Comparison of ENCODE assay signal across 12 mouse cellular contexts in genomic region chr5:111674976-111675672, GRCm38 (mm10). TPM values are rescaled to one million over a fixed set of nuclear protein-coding genes. Genes with fewer than 3 reads are reported as not detected.
DNase-seq lines count a peak whose midpoint lies in the region; ATAC-seq and TF ChIP-seq lines count a peak whose summit lies in the region.
"Had no signal": no experiment of that assay in that cellular context is flagged by ENCODE, and none has a peak within 500 bp of the region (broad histone marks: within the 10 kb centered on the region; RNA-seq: fewer than 3 reads in every experiment).

No protein-coding gene starts in this region.

- peaks cover 7% of the 10 kb centered on the region for H3K27me3 ChIP-seq in heart, embryonic 11.5 days (ENCODE audit: control insufficient read depth, insufficient read depth, low read length)
- no peaks in the 10 kb centered on the region for H3K27me3 ChIP-seq in Patski
- H3K27me3 ChIP-seq in forebrain, postnatal 0 days (ENCODE audit: insufficient read depth, low read length): no peaks in the 10 kb centered on the region
- H3K27me3 ChIP-seq in midbrain, embryonic 15.5 days (replicated peaks): no peaks in the 10 kb centered on the region

- in situ Hi-C loops in Patski (cut with MboI; ENCODE audit: low pct_unique_long_range_greater_than_20kb): loop anchor here (25.0 kb wide), 1 partner anchor 487 kb away; no protein-coding TSS in a partner anchor

- no peak overlapping the region for H3K9ac ChIP-seq in heart, embryonic 11.5 days (ENCODE audit: low read depth, low read length)
- H3K9ac ChIP-seq in forebrain, postnatal 0 days: no peak overlapping the region
- no peak overlapping the region for H3K9ac ChIP-seq in midbrain, embryonic 15.5 days

- H3K36me3 ChIP-seq in heart, embryonic 11.5 days (ENCODE audit: control insufficient read depth, insufficient read depth, low read length): no peaks in the 10 kb centered on the region
- H3K36me3 ChIP-seq in forebrain, postnatal 0 days (ENCODE audit: insufficient read depth): no peaks in the 10 kb centered on the region
- H3K36me3 ChIP-seq in midbrain, embryonic 15.5 days (replicated peaks): no peaks in the 10 kb centered on the region

- 0 out of 2 replicates have a peak, but pooled peaks have one; percentile 13 for ATAC-seq in heart, embryonic 11.5 days (replicated peaks; ENCODE audit: insufficient number of reproducible peaks, low FRiP score, low TSS enrichment)
- ATAC-seq in Patski: peak; percentile 33
- no peak for ATAC-seq in forebrain, postnatal 0 days
- no peak for ATAC-seq in midbrain, embryonic 15.5 days (replicated peaks)
- ATAC-seq: activated CD4-positive, CD25-positive, alpha-beta regulatory T cell, adult 4 months had no signal

- no peak overlapping the region for H3K4me2 ChIP-seq in heart, embryonic 11.5 days
- no peak overlapping the region for H3K4me2 ChIP-seq in forebrain, postnatal 0 days (ENCODE audit: low read depth)
- H3K4me2 ChIP-seq in midbrain, embryonic 15.5 days: no peak overlapping the region

- 47% methylated on average over 6 of the region's 6 CpGs for WGBS in heart, embryonic 11.5 days (ENCODE audit: insufficient replicate concordance)
- 62% methylated on average over 6 of the region's 6 CpGs for WGBS in forebrain, postnatal 0 days
- 53% methylated on average over 6 of the region's 6 CpGs for WGBS in midbrain, embryonic 15.5 days

- H3K4me3 ChIP-seq in heart, embryonic 11.5 days (ENCODE audit: low read depth, low read length): no peak overlapping the region
- H3K4me3 ChIP-seq in forebrain, postnatal 0 days (ENCODE audit: low read depth, low read length): no peak overlapping the region
- H3K4me3 ChIP-seq in midbrain, embryonic 15.5 days: no peak overlapping the region

- no peak for DNase-seq in heart, postnatal 4 days
- DNase-seq in Patski (ENCODE audit: low read depth, low spot score): no peak
- no peak for DNase-seq in forebrain, postnatal 0 days
- no peak for DNase-seq in adipocyte (ENCODE audit: low spot score)
- no peak for DNase-seq in frontal cortex, postnatal 14 days (ENCODE audit: low spot score in 2 of 2)
- DNase-seq in spleen, postnatal 4 days (ENCODE audit: low spot score in 2 of 2): no peak

- peak overlapping the region; percentile 66; the same call in 1 of the 2 replicates for H3K27ac ChIP-seq in heart, embryonic 11.5 days (ENCODE audit: low read depth, low read length)
- H3K27ac ChIP-seq in forebrain, postnatal 0 days (ENCODE audit: low read depth, low read length): peak overlapping the region; percentile 62; the same call in 1 of the 2 replicates
- peak overlapping the region; percentile 52 for H3K27ac ChIP-seq in midbrain, embryonic 15.5 days

- TF ChIP-seq CTCF in Patski (IDR thresholded peaks at IDR 0.05): no peak
- TF ChIP-seq CTCF in forebrain, postnatal 0 days (IDR thresholded peaks at IDR 0.05; ENCODE audit: low read depth): no peak

- CTCF ChIA-PET in Patski (lab: Charles Lee): no interaction called here

- POLR2A ChIA-PET in Patski (lab: Charles Lee): no interaction called here

- peaks cover 10% of the 10 kb centered on the region for H3K4me1 ChIP-seq in heart, embryonic 11.5 days (ENCODE audit: control insufficient read depth, insufficient read depth, low read length)
- H3K4me1 ChIP-seq in forebrain, postnatal 0 days (ENCODE audit: insufficient read depth): peaks cover 29% of the 10 kb centered on the region
- H3K4me1 ChIP-seq in midbrain, embryonic 15.5 days: peaks cover 42% of the 10 kb centered on the region

- H3K9me3 ChIP-seq in heart, embryonic 11.5 days (replicated peaks; ENCODE audit: control insufficient read depth, low read length): no peaks in the 10 kb centered on the region
- H3K9me3 ChIP-seq in forebrain, postnatal 0 days (ENCODE audit: low read length): no peaks in the 10 kb centered on the region
- no peaks in the 10 kb centered on the region for H3K9me3 ChIP-seq in midbrain, embryonic 15.5 days

RNA-seq across cellular contexts. Expression of gene Gm26897, which starts 58.6 kb away (rescaled TPM):
- polyA plus RNA-seq in heart, embryonic 11.5 days (2014; fragmentation: Nextera tagmentation; extraction: Ambion mirVana): not detected in 2 replicates
- not detected for total RNA-seq in heart, postnatal 4 days (2021)
- not detected for polyA plus RNA-seq in Patski (2021)
- total RNA-seq in forebrain, postnatal 0 days (2014; rRNA removed): not detected in 2 replicates
- not detected in 2 replicates for polyA plus RNA-seq in forebrain, postnatal 0 days (2015; fragmentation: Nextera tagmentation; extraction: Ambion mirVana)
- not detected in 2 replicates for polyA plus RNA-seq in midbrain, embryonic 15.5 days (2015; fragmentation: Nextera tagmentation; extraction: Ambion mirVana)
- total RNA-seq: megakaryocyte, adult 5-6 weeks had no signal
- polyA plus RNA-seq: activated CD4-positive, CD25-positive, alpha-beta regulatory T cell, adult 4 months; cortical plate, adult 2 months; kidney, adult 2 months had no signal

Comparison
In these comparisons a context has a peak if more than half of its experiments do, and no peak if none do; other contexts are left out.
1. ATAC-seq: peak in heart, embryonic 11.5 days (single experiment) and Patski (single experiment); none in forebrain, postnatal 0 days (single experiment) and midbrain, embryonic 15.5 days (single experiment).
2. Peak in every context shown above with its lines, with median percentiles within 50 percentile points of each other: H3K27ac ChIP-seq.